Mouse (Mus musculus) spleen, postnatal 14 days (tissue): Measurements from ENCODE around the gene Gdpd4.

Experiments used
- DNase-seq, 2 experiments: peaks; one replicate each; pipeline ENCODE4 v3.0.0; 2021 to 2022; ENCODE audit warnings: low spot score in 2 of 2

Gdpd4 gene

DNA sequence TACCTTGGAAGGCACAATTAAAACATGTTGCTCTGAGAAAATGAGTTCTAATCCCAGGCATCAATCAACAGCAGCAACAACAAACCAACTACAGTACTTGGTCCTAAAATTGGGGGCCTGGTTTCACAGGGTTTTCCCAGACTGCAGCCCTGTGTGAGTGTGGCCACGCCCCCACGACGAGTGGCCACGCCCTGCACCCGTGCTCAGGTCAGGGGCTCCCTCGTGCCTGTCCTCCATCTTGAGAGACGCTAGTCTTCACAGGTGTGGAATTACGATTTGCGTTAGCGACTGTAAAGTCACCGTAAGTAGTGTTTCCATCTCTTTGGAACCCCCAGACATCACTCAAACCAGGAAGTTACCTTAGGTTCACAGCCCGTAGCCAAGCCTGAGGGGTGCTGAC is at the start of gene Gdpd4:
Gene Gdpd4 (plus strand): TSS at position 214 of the 400 bp plus-strand sequence.
- DNase-seq, result no peak

DNA sequence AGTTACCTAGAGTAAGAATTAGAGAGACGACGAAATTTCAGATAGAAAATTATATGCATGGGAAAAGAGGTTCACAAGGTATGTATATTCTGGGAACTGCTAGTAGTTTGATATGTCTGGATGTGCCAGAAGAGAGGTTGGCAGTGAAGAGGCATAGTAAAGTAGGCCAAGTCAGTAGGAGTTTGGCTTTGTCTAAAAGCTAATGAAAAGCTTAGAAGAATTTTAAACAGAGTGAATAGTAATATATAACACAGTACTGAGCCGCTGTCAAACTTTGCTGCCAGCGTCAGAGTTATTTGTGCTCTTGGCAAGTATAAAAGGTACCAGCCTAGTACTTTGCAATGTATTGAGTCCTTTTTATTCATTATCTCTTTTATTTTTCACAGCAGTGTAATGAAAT is 47.4 kb upstream of the Gdpd4 start:
- no peak for DNase-seq

DNA sequence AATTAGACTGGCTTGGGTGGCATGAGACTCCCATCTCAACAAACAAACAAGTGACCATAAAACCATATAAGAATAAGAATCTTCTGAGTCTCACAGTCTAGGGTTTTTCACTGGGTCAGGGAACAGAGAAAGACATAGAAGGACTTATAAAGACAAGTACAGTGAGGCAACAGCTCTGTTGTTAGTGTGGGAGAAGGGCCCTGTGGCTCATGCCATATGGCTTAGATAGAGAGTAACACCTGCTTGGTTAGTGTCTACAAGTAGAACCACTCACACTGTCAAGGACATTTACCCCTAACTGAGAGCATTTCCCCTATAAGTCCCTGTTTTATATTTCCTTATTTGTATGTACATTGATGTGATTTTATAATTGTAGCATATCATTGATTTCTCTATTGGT is 46.4 kb upstream of the Gdpd4 start:
- DNase-seq, result no peak

DNA sequence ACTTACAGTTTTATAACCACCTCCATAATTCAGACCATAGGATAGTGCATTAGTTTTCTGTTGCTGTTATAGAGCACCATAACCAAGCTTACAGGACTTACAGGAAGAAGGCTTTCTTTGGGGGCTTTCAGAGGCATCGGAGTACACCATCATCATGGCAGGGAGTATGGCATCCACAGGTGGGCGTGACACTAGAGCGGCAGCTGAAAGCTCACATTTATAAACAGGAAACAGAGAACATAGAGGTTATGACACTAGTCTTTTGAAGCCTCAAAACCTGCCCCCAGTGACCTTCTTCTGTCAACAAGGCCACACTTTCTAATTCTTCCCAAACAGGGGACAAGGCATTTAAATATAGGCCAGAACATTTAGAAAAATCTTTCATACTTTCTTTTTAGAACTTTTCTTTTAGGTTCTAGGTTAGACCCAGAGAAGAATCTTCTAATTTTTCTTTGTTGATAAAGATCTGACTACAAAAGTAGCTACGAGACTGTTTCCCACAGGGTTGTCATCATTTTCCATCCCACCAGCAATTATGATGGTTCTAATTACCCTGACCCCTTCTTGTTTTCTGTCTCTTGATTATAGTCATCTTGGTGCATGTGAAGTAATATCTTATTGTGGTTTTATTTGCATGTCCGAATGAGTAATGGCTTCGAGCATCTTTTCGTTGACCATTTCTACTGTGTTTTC is 41.8 kb upstream of the Gdpd4 start:
- no peak for DNase-seq

DNA sequence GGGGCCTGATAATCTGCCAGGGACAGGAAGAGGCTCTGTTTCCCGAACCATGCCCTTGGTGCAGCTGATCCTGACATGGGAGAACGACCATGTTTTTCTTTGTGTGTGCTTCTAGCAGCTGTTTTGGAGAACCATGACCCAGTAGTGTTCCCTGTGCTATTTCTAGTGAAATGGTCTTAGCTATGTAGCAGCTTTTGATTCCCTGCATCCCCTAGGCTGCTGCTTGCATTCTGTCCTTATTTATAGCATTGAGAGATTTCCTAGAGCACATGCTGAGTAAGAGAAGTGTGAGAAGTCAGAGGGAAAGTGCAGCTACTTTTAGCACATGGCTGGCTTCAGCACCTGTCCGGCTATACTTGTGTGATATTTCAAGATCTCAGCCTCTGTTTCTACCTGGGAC is 8.1 kb upstream of the Gdpd4 start:
- no peak for DNase-seq

DNA sequence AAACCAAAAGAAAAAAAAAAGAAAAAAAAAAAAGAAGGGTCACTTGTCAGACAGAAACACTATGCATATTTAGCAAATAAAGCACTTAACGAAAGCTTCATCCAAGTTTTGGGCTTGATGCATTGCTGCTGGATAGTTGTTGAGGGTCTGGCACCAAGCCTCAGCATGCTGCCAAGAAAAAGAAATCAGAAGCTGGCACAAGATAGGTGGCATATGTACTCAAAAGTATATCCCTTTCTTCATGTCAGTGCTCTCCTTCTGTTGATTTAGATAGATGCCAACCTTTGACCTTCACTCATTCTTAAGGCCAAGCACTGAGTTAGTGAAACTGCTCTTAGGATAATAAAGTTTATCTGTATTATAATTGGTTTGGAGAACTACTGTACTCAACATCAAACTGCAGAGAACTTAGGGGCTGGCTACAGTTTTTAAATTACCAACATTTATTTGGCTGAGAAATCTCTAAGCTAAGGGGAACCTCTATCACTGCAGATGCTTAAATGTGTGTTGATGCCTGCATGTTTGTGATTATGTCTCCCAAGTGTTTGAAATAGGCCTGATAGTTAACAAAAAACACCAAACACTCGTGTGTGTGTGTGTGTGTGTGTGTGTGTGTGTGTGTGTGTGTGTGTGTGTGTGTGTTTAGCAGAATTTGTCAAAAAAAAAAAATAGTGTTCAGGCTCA is 4.8 kb upstream of the Gdpd4 start:
- DNase-seq, result no peak

DNA sequence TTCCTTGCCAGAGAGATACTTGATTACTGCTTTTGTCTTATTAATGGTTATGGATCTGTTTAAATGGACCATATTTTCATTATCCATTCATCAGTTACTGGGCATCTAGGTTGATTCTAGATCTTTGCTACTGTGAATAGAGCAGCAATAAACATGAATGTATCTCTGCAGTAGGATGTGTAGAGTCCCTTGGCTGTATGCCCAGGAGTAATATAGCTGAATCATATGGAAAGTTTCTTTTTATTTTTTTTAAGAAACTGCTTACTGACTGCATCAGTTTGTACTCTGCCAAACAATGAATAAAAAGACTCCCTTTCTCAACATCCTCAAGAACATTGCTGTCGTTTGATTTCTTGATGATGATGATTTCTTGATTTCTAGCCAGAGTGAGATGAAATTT is 6.1 kb downstream of the Gdpd4 start:
- no peak for DNase-seq

DNA sequence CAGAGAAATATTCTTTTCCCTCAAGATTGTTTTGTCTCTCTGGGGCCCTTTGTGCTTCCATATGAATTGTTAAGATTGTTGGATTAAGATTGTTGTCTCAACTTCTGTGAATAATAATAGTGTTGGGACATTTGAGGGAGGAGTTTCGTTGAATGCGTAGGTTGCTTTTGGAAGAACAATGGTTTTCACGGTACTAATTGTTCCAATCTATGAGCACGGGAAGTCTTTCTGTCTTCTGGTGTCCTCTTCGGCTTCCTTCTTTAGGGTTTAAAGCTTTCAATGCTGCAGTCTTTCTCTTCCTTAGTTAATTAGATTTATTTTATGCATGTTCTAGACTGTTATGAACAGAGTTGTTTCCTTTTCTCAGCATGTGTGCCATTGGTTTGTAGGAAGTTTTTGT is 7.2 kb downstream of the Gdpd4 start:
- no peak for DNase-seq

DNA sequence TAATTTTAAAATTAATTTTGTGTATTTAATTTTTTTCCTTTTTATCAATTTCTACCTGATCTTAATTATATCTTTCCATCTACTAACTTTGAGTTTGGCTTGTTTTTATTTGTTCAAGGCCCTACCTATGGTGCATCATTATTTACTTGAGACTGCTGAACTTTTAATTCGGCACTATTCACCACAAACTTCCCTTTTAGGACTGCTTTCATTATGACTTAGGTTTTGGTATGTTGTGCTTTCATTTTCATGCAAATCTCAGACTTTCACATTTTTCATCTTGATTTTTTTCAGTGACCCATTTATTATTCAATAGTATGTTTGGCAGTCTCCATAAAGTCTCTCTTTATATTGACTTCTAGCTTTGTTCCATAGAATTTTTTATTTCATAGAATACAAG is 24.7 kb downstream of the Gdpd4 start:
- no peak for DNase-seq

DNA sequence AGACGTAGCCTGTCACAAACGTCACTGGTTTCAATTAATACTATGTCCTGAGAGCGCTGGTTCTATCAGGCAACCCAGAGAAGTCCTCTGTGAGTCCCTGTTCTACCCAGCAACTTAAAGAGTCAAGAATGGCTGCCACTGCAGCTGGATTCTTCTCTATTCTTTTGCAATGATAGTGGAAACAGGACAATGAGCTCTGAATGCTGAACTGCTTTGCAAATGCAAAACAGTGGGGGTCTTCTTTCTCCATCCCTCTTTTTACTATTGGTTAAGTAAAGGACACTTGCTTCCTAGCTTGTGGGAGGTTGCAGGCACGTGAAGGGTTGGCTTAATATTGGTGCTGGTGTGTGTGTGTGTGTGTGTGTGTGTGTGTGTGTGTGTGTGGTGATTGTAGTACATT is 52.7 kb downstream of the Gdpd4 start:
- DNase-seq, result no peak

DNA sequence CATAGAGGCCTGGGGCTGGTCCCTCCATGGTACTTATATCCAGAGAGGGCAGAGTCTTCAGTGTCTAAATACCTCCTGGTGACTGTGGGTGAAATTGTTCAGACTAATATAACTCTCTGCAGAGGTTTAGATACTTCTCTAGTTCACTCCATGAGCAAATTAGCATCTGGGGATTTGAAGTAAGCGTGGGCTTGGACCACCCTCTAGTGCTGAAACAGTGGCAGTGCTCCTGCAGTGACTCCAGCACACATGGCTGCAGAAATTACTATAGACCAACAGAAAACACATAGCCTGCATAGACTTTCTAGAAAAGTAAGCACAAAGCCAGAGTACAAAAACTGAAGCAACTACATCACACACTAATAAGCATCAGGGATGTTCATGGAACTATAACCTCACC is 57.7 kb downstream of the Gdpd4 start:
- DNase-seq, result no peak

DNA sequence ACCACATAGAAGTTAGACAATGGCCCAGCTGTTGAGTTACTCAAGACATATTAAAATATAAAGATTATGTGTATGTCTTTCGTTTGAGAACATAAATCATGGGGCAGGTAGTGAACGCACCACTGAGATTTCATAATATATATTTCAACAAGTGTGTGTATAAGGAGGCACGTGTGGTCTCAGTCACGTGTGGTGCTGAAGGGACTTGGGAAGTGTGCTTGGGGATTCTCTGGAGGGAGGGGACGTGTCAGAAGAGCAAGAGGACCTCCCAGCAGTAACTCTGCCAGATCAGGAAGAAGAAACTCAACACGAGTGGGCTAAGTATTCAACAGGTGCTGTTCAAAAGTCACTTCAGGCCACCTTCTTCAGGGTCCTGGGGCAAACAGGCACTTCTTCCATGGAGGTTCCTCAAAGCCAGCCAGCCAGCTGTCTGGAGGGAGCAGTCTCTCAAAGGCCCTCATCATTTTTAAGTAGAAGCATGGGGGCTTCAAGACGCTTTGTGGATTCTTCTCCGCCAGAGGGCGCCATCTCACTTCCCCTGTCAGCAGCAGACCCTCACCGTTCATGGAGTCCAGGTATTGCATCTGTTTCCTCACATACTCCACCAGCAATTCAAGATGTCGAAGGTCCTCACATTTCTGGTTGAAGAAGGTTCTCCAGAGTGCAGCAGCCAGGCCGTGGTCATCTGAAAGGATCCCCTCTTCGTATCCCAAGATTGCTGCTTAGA is 64.5 kb downstream of the Gdpd4 start:
- DNase-seq, result peak in 1 of 2 experiments; percentile 27

DNA sequence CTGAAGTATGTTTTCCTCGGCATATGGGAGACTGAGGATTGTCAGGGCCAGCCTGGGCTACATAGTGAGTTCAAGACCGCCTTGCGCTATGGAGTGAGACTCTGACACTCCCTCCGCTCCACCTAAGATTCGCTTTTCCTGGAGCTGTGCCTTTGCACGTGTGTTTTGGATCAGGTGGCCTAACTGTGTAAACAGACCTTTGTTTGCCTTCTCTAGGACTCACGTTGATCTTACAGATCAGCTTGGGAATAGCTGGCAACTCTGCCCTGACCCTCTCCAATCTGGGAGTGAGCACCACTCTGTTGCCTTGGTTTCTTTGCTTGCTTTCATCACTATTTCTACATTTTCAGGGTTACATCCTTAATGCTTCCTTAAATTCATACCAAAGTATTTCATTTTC is 82.9 kb downstream of the Gdpd4 start:
- no peak for DNase-seq

DNA sequence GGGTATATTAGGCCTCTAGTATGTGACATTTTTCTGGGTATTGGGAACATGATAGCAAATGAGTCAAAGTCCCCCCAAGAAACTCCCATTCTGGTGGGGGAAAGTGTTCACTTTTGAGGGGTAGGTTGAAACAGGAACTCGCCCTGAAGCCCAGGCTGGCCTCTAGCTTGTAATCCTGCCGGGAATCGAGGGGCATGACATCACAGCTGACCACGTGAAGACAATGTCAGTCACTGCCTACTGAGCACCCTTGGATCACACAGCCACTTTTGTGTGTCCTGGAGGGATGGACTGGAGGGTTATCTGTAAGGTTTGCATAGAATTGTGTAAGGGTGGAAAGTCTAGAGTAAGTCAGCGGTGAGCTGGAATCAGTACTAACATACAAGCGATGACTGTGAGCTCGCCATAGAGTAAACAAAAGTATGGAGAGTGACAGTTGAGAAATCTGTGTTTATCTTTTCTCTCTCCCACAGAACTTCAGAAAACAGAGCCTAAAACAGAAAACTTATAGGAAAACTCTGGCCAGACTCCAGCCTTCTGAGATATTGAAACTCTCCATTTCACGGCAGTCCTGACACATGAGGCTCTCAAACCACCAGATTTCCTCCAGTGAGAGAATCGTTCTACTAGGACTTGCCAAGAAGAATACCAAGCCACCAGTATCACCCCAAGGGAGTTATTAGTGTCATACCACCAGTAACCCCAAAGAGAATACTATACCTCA is 128.5 kb downstream of the Gdpd4 start:
- no peak for DNase-seq

DNA sequence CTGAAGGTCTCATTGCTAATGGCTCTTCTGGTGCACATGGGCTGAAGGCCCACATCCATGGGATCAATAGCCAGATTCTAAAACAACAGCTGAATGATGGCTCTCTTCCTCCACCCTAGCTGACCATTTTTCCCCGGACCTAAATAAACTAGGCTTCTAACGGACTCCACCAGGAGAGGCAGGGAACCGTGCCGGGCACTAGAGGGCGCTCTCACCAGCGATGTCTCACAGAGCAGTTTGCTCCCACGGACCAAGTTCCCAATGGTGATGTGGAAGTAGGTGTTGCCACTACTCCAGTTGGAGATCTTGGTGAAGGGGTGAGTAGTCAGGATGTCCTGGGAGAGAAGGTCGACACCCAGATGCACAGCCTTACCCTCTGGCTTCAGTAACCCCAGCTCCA is 132.2 kb downstream of the Gdpd4 start:
- DNase-seq, result peak in 1 of 2 experiments; percentile 41

DNA sequence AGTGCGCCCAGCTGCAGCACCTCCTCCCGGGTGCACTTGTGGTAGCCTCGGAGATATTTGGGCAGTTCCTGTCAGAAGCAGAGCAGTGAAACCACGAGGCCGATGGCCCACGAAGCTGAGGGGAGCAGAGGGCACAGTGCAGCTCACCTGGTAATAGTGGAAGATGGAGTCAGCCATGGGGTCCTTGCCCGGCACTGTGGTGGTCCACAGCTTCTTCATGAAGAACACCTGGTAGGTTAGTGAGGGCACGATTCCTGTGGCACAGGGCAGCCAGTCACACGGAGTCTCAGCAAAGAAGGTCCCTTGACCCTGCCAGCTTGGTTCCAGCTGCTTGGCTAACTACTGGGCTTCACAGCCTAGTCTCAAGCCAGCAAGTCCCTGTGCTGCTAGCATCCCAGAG is 134.7 kb downstream of the Gdpd4 start:
- DNase-seq, result no peak

DNA sequence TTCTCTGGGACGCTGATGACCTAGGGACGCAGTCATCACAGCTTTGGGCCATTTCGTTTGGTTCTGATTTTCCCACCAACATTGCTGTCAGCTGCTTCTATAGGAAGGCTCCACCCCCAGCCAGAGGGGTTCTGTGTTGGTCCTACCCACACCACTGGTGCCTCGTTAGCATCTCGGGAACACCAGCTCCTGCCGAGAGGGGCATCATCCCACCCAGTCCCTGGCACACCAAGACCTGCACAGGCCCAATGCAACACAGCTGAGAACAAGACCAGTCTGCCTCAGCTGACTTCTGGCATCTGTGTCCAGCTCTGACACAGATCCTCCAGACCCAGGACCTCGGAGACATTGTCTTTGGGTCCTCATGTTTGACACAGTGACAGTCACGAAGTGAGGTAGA is 135.2 kb downstream of the Gdpd4 start:
- no peak for DNase-seq

DNA sequence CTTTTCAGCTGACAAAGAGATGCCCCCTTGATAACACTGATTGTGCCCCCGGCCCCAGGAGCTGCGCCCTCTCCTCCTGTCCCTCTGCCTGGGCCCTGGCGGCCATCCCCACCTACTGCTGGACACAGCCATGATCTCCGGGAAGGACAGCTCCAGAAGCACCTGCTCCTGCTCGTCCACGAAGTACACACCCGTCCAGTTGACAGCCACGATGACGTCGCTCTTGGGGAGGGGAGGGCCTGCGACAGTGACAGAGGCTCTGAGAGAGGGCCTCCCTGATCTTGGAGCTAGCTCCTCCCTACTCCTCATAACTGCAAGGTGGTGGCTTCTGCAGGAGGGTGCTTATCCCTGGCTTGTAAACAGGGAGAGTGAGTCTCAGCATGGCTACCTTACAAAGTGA is 146.5 kb downstream of the Gdpd4 start:
- no peak for DNase-seq

DNA sequence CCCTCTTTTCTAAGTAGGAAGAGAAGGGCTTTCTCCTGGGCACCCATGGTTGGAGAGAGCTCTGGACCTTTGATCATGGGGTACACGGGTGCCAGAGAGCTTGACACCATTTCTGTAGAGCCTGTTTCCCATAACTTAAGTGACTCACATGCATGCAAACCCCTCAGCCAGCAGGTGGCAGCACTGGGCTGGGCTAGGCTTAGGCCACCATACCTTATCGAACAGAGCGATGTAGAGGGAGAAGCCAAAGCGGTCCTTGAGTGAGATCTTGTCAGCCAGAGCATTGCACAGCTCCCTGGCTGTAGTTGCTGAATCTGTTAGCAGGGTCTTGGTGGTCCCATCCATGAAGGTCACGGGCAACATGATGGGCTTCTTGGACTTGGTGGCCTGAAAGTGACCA is 151.9 kb downstream of the Gdpd4 start:
- DNase-seq, result peak; percentile 65 to 84

DNA sequence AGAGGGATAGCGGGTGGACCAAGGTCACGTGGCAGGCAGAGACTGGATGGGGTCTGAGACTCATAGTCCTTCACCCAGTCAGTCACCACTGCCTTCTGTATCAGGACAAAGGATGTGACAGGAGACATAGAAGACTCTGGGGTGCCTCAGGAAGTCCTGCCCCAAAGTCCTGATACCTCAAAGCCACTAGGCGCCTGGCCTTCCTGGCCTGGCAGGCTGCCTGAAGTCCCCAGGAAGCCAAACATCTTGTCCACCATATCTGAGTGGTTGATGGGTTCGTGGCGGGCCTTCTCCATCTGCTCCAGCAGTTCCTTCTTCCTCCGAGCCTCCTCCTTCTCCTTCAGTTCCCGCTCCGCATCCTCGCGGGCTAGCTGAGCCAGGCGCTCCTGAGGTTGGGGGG is 157.7 kb downstream of the Gdpd4 start:
- DNase-seq, result no peak

DNA sequence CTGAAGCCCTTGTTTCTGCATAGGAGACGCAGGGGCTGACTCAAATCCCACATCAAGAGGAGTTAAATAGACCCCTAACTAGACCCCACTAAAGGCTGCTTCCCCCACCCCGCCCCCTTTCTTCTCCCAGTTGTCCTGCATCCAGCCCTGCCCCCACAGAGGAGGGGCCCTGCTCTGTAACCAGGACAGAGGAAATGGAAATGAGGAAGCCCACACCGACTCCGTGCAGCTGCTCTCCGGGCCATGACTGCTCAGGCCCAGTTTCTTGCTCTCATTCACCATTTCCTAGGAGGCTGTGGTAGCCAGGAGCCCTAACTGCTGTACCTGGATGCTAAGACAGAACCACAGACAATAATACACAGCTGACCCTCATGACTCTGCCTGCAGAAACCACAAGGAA is 162.6 kb downstream of the Gdpd4 start:
- DNase-seq, result no peak

DNA sequence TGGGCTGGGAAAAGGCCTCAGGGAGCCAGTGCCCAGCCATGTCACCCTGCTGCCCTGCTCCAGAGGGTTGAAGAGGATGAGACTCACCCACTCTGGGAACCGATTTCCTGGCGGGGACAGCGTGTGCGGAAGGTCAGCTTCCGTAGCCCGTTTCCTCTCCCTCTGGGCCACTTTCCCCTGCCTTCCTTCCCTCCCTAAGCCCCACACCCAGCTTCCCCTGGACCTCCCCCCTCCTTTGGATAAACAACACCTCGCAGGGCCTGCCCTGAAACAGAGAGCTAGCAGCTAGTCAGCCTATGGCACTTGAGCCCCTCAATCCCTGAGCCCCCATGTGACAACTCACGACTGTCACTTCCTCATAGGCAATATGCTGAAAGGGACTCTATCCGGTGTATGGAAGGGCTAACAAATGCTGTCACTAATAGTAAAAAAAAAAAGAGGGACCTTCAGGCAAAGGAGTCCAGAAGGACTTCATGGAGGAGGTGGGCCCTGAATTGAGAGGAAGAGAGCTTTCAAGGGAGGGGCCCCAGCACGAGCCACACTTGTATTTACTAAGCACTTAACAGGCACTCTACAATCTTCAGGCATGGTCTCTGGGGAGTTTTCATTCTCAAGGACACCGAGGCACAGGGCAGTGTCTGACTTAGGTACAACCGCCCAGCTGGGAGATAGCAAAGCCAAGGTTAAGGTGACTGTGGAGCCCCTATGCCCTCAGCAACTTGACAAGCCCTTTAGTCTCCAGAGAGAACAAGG is 165.0 kb downstream of the Gdpd4 start:
- no peak for DNase-seq
